Mouse (Mus musculus) stomach, embryonic 16.5 days (tissue): ENCODE results near the gene Bysl. TPM values are rescaled to one million over a fixed set of nuclear protein-coding genes. Genes with fewer than 3 reads are reported as not detected.
"Not testable (repeated sequence)": the region's sequence is repeated elsewhere in the genome, so short reads cannot be mapped to it uniquely, and the experiment has no call there.

ENCODE experiments used
- ATAC-seq: fragments of 200-750 bp; cut with Nextera tagmentation; 2 replicates; pipeline ENCODE4 v1.8.0; 2017; ENCODE audit warnings: moderate number of reproducible peaks, moderate TSS enrichment; ENCODE audit not compliant: insufficient read depth, low FRiP score
- H3K27ac ChIP-seq: fragments of 300-500 bp; sonication (generic); 2 replicates; pipeline ENCODE4 v1.5.1; 2014; ENCODE audit warnings: low read length
- H3K27me3 ChIP-seq: fragments of 300-500 bp; sonication (generic); 2 replicates; pipeline ENCODE4 v1.6.1; 2014; ENCODE audit warnings: low read length, control low read depth, mixed read lengths; ENCODE audit not compliant: control insufficient read depth, insufficient read depth
- H3K36me3 ChIP-seq: fragments of 300-500 bp; sonication (generic); 2 replicates; pipeline ENCODE4 v1.6.1; 2014; ENCODE audit warnings: low read length; ENCODE audit not compliant: control insufficient read depth, insufficient read depth
- H3K4me1 ChIP-seq: fragments of 300-500 bp; sonication (generic); 2 replicates; pipeline ENCODE4 v1.6.1; 2014; ENCODE audit warnings: low read length, control low read depth, mixed read lengths; ENCODE audit not compliant: control insufficient read depth, insufficient read depth
- H3K4me2 ChIP-seq: fragments of 300-500 bp; sonication (generic); 2 replicates; pipeline ENCODE4 v1.6.1; 2014; ENCODE audit warnings: low read depth, low read length, mixed read lengths
- H3K4me3 ChIP-seq: fragments of 300-500 bp; sonication (generic); replicated peaks from 2 replicates; pipeline ENCODE4 v1.5.1; 2014; ENCODE audit warnings: mild to moderate bottlenecking, low read length
- H3K9ac ChIP-seq: fragments of 300-500 bp; sonication (generic); 2 replicates; pipeline ENCODE4 v1.6.1; 2014; ENCODE audit warnings: low read length
- H3K9me3 ChIP-seq: fragments of 300-500 bp; sonication (generic); replicated peaks from 2 replicates; pipeline ENCODE4 v1.6.1; 2016; ENCODE audit warnings: low read length, control low read depth; ENCODE audit not compliant: control insufficient read depth
- WGBS: fragments of 180-500 bp; shearing (Covaris S2); extraction: QIAGEN DNeasy Blood & Tissue Kit; methylation state at CpG from one replicate; pipeline ENCODE4 v1.1.7; 2014; 5-methylcytosine and 5-hydroxymethylcytosine counted together
- polyA plus RNA-seq: library from polyadenylated mRNA; unstranded; fragments of >200 nt; fragmentation: Nextera tagmentation; extraction: Ambion mirVana; gene quantifications from 2 replicates; pipeline ENCODE4 v1.2.1, GENCODE M21; 2015

Bysl gene
- polyA plus RNA-seq, 1 experiment from 2014 or later = 22.1 TPM

DNA sequence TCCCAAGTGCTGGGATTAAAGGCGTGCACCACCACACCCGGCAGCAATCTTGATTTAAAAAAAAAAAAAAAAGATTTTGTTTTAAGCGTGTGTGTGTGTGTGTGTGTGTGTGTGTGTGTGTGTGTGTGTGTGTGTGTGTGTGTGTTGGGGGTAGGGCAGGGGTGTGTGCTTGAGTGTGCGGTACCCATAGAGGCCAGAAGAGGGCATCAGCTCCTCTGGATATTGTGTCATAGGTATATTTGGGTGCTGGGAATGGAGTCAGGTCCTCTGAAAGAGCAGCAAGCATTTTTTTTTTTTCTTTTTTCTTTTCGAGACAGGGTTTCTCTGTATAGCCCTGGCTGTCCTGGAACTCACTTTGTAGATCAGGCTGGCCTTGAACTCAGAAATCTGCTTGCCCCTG is 13.3 kb upstream of the Bysl start:
- H3K4me1 ChIP-seq, ATAC-seq, H3K4me3 ChIP-seq, H3K9me3 ChIP-seq, H3K27me3 ChIP-seq, H3K9ac ChIP-seq, H3K27ac ChIP-seq, H3K4me2 ChIP-seq: not testable (repeated sequence)
- H3K36me3 ChIP-seq = peaks cover 15% of the 10 kb centered on the region
- 100% methylated on average over 4 of the region's 5 CpGs for WGBS

- no peaks in the 10 kb centered on the region for H3K27me3 ChIP-seq
- H3K9me3 ChIP-seq = no peaks in the 10 kb centered on the region
- no peak overlapping the region for H3K4me2 ChIP-seq
- WGBS = 95% methylated on average over 14 of the region's 14 CpGs
- no peak overlapping the region for H3K9ac ChIP-seq
- H3K27ac ChIP-seq = no peak overlapping the region
- ATAC-seq = no peak
- H3K4me1 ChIP-seq = no peaks in the 10 kb centered on the region
- H3K36me3 ChIP-seq = peaks cover 20% of the 10 kb centered on the region
- no peak overlapping the region for H3K4me3 ChIP-seq
These were observed 11.7 kb upstream of the Bysl start for GRCm38 (mm10) chr17:47622912-47623554.

GRCm38 (mm10) chr17:47618556-47619311 is 7.4 kb upstream of the Bysl start:
- Histone ChIP-seq H3K4me2 (no peak overlapping the region), H3K4me3 (no peak overlapping the region), H3K9me3 (no peaks in the 10 kb centered on the region), H3K27ac (no peak overlapping the region), H3K4me1 (no peaks in the 10 kb centered on the region), H3K9ac (no peak overlapping the region), H3K36me3 (peaks cover 17% of the 10 kb centered on the region), H3K27me3 (no peaks in the 10 kb centered on the region)
- WGBS = 84% methylated on average over 13 of the region's 13 CpGs
- no peak for ATAC-seq

DNA sequence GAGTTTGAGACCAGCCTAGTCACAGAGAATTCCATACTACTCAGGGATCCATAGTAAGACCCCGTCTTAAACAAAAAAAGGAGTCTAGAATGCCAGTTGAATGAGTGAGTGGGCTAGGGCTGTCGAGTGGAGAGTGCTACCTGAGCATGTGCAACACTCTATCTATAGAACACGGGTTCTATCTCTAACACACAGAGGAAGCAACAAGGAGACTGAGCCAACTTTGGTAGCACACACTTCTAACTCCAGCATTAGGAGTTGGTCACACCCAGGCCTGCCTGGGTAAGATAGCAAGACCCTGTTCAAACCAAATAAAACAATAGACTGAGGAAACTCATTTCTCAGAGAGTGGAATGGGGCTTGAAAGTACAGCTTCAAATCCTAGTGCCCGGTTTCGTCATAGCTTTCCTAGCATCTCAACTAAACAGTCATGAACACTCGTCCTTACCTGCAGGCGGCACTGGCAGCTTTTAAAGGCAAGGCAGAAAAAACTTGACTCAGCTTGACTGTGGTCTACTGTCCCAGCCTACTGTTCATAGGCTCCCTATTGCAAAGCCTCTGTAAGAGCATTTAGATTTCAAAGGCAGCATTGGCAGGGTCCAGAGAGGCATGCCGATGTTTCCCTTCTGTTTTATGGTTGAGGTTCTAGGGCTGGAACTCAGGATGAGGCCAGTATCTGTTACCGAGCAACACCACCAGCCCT is 6.5 kb upstream of the Bysl start:
- Histone ChIP-seq H3K9me3 (no peaks in the 10 kb centered on the region), H3K4me3 (no peak overlapping the region), H3K27ac (no peak overlapping the region), H3K9ac (no peak overlapping the region), H3K27me3 (no peaks in the 10 kb centered on the region), H3K4me2 (no peak overlapping the region), H3K4me1 (peaks cover 3% of the 10 kb centered on the region), H3K36me3 (peaks cover 9% of the 10 kb centered on the region; the same call in 1 of the 2 replicates)
- 93% methylated on average over 9 of the region's 9 CpGs for WGBS
- ATAC-seq = no peak

DNA sequence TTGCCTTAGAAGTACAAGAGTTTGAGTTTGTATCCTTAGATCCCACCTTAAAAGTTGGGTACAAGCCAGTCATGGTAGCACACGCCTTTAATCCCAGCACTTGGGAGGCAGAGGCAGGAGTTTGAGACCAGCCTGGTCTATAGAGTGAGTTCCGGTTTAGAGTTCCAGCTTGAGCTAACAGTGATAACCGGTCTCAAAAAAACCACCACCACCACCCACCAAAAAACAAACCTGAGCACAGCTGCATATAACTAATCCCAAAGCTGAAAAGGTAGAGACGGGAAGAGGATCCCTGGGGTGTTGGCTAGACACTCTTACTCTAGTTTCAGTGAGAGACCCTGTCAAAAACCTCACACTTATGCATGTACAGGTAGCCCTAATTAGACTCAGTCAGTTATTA is 5.4 kb upstream of the Bysl start:
- Histone ChIP-seq H3K4me1 (peaks cover 11% of the 10 kb centered on the region), H3K4me2 (no peak overlapping the region), H3K27ac (no peak overlapping the region), H3K4me3 (no peak overlapping the region), H3K9me3 (no peaks in the 10 kb centered on the region), H3K27me3 (no peaks in the 10 kb centered on the region), H3K36me3 (peaks cover 9% of the 10 kb centered on the region; the same call in 1 of the 2 replicates), H3K9ac (no peak overlapping the region)
- 88% methylated on average over 4 of the region's 4 CpGs for WGBS
- no peak for ATAC-seq

- H3K36me3 ChIP-seq = peaks cover 9% of the 10 kb centered on the region; the same call in 1 of the 2 replicates
- WGBS = 94% methylated on average over 8 of the region's 8 CpGs
These were observed 4.8 kb upstream of the Bysl start for GRCm38 (mm10) chr17:47616119-47616518.

DNA sequence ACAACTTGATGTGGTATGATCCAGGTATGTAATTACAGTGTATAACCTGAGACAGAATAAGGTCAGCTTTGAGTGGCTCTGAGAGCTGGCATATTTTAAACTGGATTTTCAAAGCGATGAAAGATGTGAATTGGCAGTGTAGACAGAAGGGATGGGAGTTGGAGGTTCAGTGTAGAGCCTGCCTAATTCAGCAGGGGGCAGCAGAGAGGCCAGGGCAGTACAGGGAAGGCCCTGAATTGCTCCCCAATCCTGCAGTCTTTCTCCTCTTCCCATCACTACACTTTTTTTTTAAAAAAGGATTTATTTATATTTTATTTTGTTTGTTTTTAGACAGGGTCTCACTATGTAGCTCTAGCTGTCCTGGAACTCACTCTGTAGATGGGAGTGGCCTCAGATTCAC is 2.7 kb upstream of the Bysl start:
- Histone ChIP-seq H3K9me3 (no peaks in the 10 kb centered on the region), H3K9ac (no peak overlapping the region), H3K4me3 (no peak overlapping the region), H3K27me3 (no peaks in the 10 kb centered on the region), H3K4me2 (no peak overlapping the region), H3K27ac (no peak overlapping the region), H3K4me1 (peaks cover 17% of the 10 kb centered on the region), H3K36me3 (peaks cover 7% of the 10 kb centered on the region; the same call in 1 of the 2 replicates)
- no peak for ATAC-seq
- 82% methylated on average over 1 of the region's 1 CpGs for WGBS

More at GRCm38 (mm10) chr17:47616119-47616518, 4.8 kb upstream of the Bysl start:
- H3K4me2 ChIP-seq = no peak overlapping the region
- no peak overlapping the region for H3K9ac ChIP-seq
- no peaks in the 10 kb centered on the region for H3K9me3 ChIP-seq
- ATAC-seq = no peak
- no peak overlapping the region for H3K4me3 ChIP-seq
- peaks cover 11% of the 10 kb centered on the region for H3K4me1 ChIP-seq
- no peaks in the 10 kb centered on the region for H3K27me3 ChIP-seq
- no peak overlapping the region for H3K27ac ChIP-seq

- no peak for ATAC-seq
- Histone ChIP-seq H3K36me3 (no peaks in the 10 kb centered on the region), H3K9me3 (no peaks in the 10 kb centered on the region), H3K27me3 (no peaks in the 10 kb centered on the region), H3K4me2 (peak overlapping the region; percentile 87), H3K9ac (peak overlapping the region; percentile 85), H3K4me3 (peak overlapping the region; percentile 90), H3K27ac (peak overlapping the region; percentile 49; the same call in 1 of the 2 replicates), H3K4me1 (peaks cover 17% of the 10 kb centered on the region)
- 0% methylated on average over 13 of the region's 13 CpGs for WGBS
These were observed 330 bp upstream of the Bysl start for GRCm38 (mm10) chr17:47611661-47611982.

DNA sequence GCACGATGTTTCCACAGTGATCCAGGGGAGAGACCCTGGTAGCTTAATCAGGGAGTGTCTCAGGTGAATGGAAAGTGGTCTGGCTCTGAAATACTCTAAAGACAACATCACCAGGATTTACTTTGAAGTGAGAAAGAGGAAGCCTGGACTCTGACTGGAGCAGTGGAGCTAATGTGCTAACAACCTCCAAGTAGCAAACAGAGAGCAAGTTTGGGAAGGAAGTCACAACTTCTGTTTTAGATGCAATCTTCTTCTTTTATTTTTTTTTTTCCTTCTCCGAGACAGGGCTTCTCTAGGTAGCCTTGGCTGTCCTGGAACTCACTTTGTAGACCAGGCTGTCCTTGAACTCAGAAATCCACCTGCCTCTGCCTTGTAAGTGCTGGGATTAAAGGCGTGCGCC is 2.1 kb downstream of the Bysl start:
- Histone ChIP-seq H3K4me1 (peaks cover 17% of the 10 kb centered on the region), H3K9me3 (no peaks in the 10 kb centered on the region), H3K4me3 (no peak overlapping the region), H3K27me3 (no peaks in the 10 kb centered on the region), H3K27ac (no peak overlapping the region), H3K4me2 (no peak overlapping the region), H3K9ac (no peak overlapping the region), H3K36me3 (0 out of 2 replicates have a peak, but pooled peaks cover 2% of the 10 kb centered on the region)
- 88% methylated on average over 4 of the region's 4 CpGs for WGBS
- ATAC-seq = no peak
